Mouse (Mus musculus): ENCODE results near the gene Nup35. TPM values are rescaled to one million over a fixed set of nuclear protein-coding genes. Genes with fewer than 3 reads are reported as not detected.
A peak's percentile ranks its signal among the peaks of the same experiment; 100 is the strongest.

Nup35 gene
- total RNA-seq, 2 experiments from 2014 or later: 14.6 to 18.6 TPM

DNA sequence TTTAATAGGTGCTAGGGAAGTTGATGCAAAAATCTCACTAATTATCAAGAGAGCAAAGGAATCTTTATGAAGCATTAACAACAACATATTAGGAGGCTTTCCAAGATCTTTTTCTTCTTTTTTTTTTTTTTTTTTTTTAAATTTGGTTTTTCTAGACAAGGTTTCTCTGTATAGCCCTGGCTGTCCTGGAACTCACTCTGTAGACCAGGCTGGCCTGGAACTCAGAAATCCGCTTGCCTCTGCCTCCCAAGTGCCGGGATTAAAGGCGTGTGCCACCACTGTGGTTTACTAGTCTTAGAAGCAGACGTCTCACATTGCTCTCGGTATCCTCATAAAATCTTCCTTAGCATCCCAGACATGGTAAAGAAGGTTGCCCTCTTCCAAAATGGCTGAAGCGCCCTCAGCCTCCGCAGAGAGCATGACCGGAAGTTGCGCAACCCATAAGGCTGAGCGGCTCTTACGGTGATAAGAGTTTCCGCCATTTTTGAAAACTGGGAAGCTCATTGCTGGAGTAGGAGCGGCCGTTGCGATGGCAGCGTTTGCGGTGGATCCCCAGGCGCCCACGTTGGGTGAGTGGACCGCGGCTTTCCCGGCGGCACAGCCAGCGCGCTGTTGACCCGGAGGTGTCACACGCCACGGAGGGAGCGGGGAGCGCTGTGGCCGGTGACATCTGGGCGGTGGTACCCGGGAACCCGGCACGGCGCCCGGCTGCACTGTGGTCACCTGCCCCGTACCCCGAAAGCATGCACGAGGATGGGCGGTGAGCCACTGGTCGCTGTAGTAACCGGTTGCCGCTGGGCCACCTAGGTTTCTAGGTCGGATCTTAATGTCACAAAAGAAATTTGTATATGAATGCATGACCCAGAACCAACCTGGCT, 21.6 kb downstream of the Nup35 start:
- DNase-seq: peak; percentile 96

- DNase-seq: no peak
Observed at GRCm38 (mm10) chr2:80639398-80639797, 22.4 kb downstream of the Nup35 start.

GRCm38 (mm10) chr2:80639864-80640263, 22.8 kb downstream of the Nup35 start:
- no peak for DNase-seq

DNA sequence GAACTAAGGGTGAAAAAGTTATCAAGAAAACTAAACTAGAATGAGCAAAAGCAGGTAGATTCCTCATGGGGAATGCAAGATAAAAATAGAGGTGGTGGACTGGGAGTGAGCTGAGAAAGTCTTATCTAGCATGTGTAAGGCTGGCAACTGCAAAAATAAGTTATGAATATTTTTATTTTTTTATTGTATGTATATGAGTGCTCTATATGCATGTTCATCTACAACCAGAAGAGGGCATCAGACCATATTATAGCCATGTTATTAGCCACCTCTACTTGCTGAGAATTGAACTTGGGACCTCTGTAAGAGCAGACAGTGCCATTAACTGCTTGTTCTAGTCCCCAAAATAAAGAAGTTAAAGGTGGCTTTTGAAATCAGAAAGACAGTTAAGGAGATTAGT, 44.4 kb downstream of the Nup35 start:
- DNase-seq: no peak

DNA sequence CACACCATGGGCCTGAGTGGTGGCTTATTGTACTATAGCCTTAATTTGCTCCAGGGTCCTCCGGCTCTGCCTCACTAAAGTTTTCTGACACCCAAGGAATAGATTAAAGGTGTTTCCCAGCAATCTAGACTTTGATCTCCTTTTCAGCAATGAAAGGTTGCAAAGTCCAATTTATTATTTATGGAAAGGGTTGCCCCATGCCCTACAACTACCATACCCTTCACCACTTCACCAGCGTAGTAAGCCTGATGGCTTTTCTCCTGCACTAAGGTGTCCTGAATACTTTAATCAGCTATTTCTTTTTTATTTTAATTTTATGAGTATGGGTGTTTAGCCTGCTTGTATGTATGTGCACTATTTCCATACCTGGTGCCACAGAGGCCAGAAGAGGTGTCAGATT, 45.6 kb downstream of the Nup35 start:
- DNase-seq: no peak

DNA sequence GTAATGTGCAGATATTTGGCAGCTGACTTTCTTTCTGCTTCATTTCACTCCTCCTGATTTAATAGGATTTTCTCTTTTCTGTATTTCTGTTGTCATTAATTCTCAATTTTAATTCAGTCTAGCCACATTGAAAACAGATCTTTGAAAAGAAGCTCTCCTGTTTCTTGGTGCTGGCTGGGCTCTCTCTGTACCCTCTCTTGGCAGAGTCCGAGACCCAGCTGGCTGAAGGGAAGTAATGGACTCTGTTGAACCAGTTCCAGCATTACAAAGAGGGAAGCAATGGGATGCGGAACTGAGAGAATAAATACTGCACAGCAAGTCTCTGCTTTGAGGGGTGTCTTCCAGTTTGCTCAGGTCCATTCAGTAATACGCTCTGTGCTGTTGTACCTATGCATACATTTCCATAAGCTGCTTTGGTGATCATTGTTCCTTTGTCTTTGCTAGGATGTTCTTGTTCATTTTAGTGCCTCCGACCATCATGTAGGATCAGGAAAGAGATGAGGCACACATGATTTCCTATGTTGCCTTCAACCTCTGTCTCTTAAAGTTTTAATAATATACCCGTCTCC, 50.4 kb downstream of the Nup35 start:
- DNase-seq: no peak

GRCm38 (mm10) chr2:80669868-80670666, 53.0 kb downstream of the Nup35 start:
- peak; percentile 10 for DNase-seq

GRCm38 (mm10) chr2:80678803-80679202, 61.8 kb downstream of the Nup35 start:
- no peak for DNase-seq

GRCm38 (mm10) chr2:80683727-80684239, 66.7 kb downstream of the Nup35 start:
- DNase-seq: no peak

DNA sequence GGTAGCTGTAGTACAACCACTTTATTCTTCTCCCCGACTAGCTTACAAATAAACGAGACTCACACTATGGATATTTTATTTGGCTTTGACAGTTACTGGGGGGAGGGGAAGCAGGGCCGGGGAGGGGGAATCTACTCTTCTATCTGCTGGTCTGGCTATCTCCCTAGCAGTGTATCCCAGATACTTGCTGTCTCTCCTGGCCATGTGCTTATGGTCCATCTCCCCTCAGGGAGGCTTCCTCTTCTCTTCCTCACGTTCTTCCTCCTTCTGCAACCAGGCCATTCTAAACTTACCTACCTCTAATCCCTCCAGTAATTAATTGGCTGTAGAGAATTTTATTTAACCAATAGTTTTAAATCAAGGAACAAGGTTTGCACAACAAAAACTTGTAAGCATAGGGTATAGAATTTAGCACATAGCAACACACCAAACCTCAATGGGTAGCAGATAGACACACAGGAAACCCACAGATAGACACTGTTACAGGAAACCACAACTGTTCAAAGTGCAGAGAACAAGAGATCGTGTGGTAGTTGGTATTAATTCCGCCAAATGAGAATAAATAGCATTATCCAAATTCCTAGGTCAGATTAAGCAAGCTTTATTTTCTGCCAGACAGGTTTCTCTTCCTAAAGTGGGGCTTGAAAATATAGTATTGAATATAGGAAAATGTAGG, 67.5 kb downstream of the Nup35 start:
- DNase-seq: no peak

GRCm38 (mm10) chr2:80688261-80688660, 71.2 kb downstream of the Nup35 start:
- no peak for DNase-seq

DNA sequence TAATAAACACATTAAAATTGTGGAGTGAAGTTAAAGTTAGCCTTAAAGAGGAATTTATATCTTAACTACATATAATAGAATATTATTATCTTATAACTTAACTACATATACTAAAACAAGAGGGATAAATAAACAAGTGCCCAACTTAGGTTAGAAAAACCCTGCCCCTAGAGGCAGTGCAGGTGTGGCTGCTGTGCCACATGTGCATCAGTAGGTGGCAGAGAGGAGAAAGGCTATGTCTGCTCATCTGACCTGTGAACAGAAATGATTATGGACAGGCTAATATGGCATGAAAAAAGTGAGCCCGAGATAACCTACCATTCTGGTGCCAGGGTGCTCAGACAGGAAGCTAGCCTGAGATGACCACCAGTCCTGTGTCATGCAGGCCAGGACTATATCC, 90.4 kb downstream of the Nup35 start:
- no peak for DNase-seq

Small RNAs within 50 kb of the gene (microRNA-seq; reads per million reads assigned to microRNA genes)
- not detected for gene Mir684-1

Other genes with a start within 250 kb of the Nup35 start
- 10 to 100 TPM; 56.8 to 63.0 TPM for gene Frzb, start 169.6 kb upstream of the Nup35 start, total RNA-seq (2021)
- gene Nckap1, start 35.9 kb upstream of the Nup35 start, total RNA-seq (2021): 100 to 1,000 TPM; 111 to 115 TPM
- 10 to 100 TPM in 1 of 2 experiments, 1 to 10 TPM in 1; 9.0 to 13.3 TPM for gene Dusp19, start 191 bp upstream of the Nup35 start, total RNA-seq (2021)